Mouse (Mus musculus): ENCODE data around the gene Igsf21.

Gene Igsf21

GRCm38 (mm10) chr4:140192276-140193002 lies 54.1 kb downstream of the Igsf21 start:
- DNase-seq, result no peak

- no peak for DNase-seq
Observed at GRCm38 (mm10) chr4:140189601-140190000, 57.0 kb downstream of the Igsf21 start.

DNA sequence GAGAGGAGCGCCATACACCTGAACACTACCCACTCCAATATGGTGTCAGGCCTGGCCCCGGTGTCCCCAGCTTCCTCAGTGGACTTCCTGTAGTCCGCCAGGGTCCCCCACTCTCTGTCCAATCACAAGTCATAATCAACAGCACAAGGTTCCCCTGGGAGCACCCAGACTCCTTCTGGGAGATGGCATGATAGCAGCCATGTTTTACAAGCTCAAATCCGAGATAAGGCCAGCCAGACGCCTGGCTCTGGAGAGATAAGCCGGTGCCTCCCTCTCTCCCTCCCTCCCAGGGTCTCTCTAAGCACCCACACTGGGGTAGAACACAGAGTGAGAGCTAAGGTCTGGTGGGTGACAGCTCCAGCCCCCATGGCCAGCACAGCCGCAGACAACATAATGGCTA lies 58.0 kb downstream of the Igsf21 start:
- DNase-seq, result no peak

DNA sequence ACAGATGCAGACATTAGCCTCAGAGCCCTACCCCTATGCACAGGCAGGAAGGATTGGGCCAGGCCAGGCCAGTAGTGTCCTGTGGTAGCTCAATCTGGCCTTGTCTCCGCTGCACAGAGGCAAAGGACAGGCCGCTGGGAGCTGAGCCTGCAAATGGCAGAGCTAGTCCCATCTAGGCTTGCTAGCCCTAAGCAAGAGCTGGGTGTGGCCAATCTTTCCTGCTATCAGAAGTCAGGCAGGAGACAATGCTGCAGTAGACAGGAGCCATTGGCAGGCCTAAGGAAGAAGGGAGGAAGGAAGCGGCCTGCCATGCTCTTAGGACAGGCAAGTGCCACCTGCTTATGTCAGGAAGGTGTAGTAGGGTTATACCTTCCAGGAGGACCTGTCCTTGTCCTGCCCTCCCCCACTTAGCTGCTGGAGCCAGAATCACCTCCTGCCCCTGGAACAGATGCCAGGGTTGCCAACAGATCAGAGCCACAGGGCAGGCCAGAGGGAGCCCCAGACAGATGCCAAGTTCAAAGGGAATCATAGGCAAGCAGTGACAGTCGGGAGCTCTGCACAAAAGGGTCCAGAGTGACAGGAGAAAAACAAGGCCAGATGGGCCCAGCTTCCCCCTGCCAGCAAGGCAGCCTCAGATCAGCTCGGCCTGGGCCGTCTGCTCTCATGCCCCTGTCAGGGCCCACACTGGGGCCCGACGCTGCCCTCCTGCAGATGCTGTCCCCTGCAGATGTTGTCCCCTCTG lies 59.0 kb downstream of the Igsf21 start:
- no peak for DNase-seq

DNA sequence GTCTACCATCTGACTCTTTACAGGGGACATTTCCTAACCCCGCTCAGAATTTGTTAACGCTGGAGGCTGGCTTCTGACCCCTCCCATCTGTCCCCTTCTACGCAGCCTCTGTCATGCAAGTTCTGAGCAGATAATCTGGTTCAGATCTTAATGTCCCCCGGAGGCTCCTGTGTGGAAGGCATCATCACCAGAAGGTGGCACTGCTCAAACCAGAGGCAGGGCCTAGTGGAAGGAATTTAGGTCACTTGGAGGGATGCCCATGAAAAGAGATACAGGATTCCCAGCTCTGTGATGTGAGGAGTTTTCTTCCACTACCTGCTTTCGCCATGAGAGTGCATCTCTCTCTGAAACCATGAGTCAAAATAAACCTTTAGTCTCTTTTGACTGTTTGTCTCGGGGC lies 67.0 kb downstream of the Igsf21 start:
- DNase-seq, result no peak

GRCm38 (mm10) chr4:140177055-140177454 lies 69.5 kb downstream of the Igsf21 start:
- DNase-seq, result no peak

DNA sequence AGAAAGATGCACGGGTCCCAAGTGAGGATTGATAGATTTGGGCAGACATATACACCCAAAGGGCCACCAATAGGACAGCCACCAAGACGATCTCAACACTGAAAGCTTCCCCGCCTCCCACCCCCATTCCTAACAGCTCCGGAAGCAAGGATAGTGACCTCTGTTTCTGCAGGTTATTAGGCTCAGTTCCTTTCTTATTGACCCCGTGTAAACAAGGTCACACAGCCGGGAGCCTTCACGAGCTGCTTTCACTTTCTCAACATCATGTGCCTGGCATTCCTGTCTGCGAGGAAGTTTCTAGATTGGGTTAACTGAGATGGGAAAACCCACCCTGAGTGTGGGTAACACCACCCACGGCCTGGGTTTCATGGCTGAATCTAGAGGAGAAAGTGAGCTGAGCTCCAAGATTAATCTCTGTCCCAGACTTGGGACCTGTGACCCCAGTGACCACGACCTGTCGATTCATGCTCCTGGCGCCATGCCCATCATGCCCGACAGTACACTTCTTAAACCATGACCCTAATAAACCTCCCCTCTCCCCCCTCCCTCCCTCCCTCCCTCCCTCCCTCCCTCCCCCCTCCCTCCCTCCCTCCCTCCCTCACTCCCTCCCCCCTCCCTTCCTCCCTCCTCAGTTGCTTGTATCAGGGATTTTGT lies 72.7 kb downstream of the Igsf21 start:
- no peak for DNase-seq

DNA sequence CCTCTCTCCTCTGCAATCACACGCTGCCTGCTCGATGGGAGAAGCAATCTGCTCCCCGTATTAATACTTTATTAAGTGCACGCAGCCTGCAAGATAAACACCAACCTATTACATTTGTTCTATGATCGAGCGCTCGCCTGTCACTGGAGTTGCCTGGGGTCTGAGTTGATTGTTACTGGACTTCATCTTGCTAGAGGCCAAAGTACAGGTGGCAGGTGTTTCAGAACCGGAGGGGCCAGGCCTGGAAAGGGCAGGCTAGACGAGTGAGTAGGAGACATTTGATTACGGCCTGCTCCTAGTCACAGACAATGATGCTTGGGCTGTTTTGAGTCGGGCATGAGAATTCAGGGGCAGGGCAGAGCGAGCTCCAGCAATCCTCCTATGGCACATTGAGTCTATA lies 73.5 kb downstream of the Igsf21 start:
- DNase-seq, result no peak

- DNase-seq, result no peak
Observed at GRCm38 (mm10) chr4:140171917-140172316, 74.7 kb downstream of the Igsf21 start.

- DNase-seq, result no peak
Observed at GRCm38 (mm10) chr4:140171189-140171588, 75.4 kb downstream of the Igsf21 start.

DNA sequence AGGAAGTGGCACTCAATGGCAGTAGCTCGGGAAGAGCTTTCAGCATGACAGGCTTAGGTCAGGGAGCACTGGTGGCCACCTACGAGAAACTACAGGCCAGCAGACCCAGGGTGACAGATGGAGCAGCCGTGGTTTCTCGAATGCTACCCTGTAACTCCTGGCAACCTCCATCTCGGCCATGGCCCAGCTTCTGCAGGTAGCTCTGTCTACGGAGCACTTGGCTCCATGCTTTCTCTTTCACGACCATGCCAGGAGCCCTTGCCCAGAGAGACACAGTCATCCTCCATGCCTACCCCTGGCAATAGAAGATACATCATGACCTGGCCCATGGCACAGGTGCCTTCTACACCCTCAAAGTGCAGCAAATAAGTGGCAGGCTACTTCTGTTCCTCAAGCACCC lies 80.7 kb downstream of the Igsf21 start:
- no peak for DNase-seq

- DNase-seq, result no peak
Observed at GRCm38 (mm10) chr4:140164662-140165061, 81.9 kb downstream of the Igsf21 start.

DNA sequence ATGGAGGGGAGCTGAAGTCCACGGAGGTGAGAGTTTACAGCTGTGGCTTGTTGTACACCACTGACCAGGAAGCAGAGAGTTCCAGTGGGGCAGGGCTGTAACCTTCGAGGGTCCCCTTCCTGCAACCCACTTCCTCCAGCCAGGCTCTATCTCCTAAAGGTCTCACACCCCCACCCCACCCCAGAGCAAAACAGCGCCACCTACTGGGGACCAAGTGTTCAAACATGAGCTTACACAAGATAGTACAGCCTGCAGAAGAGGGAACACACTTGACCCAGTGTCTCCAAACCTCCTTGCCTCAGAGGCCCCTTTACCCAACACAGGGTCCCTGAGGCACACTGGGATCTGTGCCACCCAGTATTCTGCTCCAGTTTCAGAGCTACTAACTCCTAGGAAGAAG lies 87.0 kb downstream of the Igsf21 start:
- DNase-seq, result no peak

DNA sequence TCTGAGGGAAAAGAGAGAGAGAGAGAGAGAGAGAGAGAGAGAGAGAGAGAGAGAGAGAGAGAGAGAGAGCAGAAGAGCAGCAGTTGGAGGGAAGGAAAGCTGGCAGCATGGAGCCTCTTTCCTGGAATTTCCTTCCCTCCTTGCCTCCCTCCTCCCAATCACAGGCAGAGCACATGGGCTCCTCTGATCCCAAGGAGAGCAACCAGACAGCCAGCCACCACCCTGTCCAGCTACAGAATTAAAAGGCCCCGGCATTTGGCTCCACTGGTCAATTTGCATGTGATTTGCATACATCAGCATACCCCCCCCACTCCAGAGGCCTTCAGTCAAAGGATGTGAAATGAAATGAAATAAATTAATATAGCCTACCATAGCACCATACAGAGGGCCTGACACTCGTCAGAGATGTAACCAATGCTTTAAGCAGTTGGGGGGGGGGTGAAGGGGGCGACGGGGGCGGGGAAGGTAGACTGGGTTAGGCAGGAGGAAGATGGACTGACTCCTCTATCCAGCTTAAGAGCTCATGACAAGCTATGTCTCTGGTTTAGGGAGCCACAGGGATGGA lies 91.6 kb downstream of the Igsf21 start:
- DNase-seq, result no peak

DNA sequence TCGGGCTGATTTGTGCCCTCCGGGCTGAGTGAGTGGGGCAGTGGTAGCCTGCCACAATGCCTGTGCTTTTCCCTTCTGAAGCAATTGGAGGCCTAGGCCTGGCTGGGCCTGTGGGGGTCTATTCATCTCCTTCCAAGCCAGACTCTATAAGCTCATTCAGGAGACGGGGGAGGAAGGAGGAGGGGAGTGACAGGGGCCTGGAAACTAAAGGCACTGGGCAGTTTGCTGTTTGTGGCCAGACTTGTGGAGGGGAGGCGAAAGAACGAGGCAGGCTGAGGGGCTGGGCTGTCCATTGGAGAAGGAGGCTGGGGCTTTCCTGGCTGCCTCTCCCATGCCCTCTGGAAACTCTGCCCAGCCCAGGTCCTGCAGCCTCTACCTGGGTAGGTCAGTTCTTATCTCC lies 92.1 kb downstream of the Igsf21 start:
- DNase-seq, result no peak

- no peak for DNase-seq
Observed at GRCm38 (mm10) chr4:140153711-140154114, 92.9 kb downstream of the Igsf21 start.

DNA sequence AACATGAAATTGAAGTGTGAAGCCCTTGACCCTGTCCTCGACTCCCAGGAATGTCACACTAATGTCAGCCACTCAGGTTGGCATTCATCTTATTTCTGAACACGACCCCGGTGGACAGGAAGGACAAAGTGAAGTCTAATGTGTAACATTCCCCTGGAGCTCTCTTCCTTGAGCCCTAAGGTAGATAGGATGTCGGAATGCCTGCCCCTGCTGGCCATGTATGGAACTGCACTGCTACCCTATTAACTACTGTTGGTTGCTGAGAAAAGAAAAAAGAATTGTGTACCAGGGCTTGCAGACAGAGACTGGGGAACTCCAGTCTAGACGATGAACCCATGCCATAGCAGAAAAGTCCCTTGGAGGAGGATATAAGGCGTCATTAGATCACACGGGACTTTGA lies 93.5 kb downstream of the Igsf21 start:
- DNase-seq, result peak in 1 of 2 experiments; percentile 49

DNA sequence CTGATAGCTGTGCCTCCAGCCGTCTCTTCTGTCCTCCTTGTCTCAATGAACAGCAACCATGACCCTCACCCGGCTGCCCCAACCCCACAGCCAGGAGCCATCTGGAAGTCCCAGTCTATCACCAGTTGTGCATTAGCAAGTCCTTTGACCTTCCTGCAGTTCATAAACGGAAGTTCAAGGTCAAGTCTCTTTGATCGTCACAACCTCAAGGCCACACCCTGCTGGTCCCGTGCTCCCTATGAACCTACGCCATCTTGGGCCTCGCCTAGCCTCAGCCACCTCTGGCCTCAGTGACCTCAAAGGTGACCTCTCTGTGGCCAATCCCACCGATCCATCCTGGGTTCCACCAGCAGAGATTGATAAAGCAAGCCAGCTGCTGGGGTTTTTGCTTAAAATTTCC lies 96.9 kb downstream of the Igsf21 start:
- no peak for DNase-seq

- DNase-seq, result peak in 1 of 2 experiments; percentile 19
Observed at GRCm38 (mm10) chr4:140147857-140148695, 98.5 kb downstream of the Igsf21 start.

GRCm38 (mm10) chr4:140147079-140147840 lies 99.3 kb downstream of the Igsf21 start:
- DNase-seq, result no peak

GRCm38 (mm10) chr4:140143884-140144525 lies 102.6 kb downstream of the Igsf21 start:
- DNase-seq, result no peak
